Mouse (Mus musculus) hindbrain, embryonic 14.5 days (tissue): ENCODE measurements around the gene Gm609. TPM values are rescaled to one million over a fixed set of nuclear protein-coding genes. Genes with fewer than 3 reads are reported as not detected.
"Not testable (repeated sequence)": the region's sequence is repeated elsewhere in the genome, so short reads cannot be mapped to it uniquely, and the experiment has no call there.

Source experiments
- ATAC-seq: fragments of 200-750 bp; cut with Nextera tagmentation; 2 replicates; pipeline ENCODE4 v1.8.0; 2017; ENCODE audit warnings: moderate number of reproducible peaks, mild to moderate bottlenecking, moderate TSS enrichment, moderate library complexity; ENCODE audit not compliant: low FRiP score
- DNase-seq: peaks from one replicate; pipeline ENCODE4 v3.0.0-alpha.2; 2015; ENCODE audit warnings: low spot score
- H3K27ac ChIP-seq: fragments of 300-500 bp; sonication (generic); 2 replicates; pipeline ENCODE4 v1.5.1; 2014; ENCODE audit warnings: mild to moderate bottlenecking, moderate library complexity
- H3K27me3 ChIP-seq: fragments of 300-500 bp; sonication (generic); 2 replicates; pipeline ENCODE4 v1.6.1; 2014; ENCODE audit warnings: mild to moderate bottlenecking, low read length, mixed read lengths; ENCODE audit not compliant: control insufficient read depth, insufficient read depth
- H3K36me3 ChIP-seq: fragments of 300-500 bp; sonication (generic); replicated peaks from 2 replicates; pipeline ENCODE4 v1.6.1; 2014; ENCODE audit not compliant: control insufficient read depth, insufficient read depth
- H3K4me1 ChIP-seq: fragments of 300-500 bp; sonication (generic); replicated peaks from 2 replicates; pipeline ENCODE4 v1.6.1; 2014; ENCODE audit warnings: antibody characterized with exemption, low read length, mixed read lengths; ENCODE audit not compliant: control insufficient read depth, insufficient read depth
- H3K4me2 ChIP-seq: fragments of 300-500 bp; sonication (generic); replicated peaks from 2 replicates; pipeline ENCODE4 v1.6.1; 2014; ENCODE audit warnings: mild to moderate bottlenecking, moderate library complexity
- H3K4me3 ChIP-seq: fragments of 300-500 bp; sonication (generic); replicated peaks from 2 replicates; pipeline ENCODE4 v1.5.1; 2014; ENCODE audit warnings: mild to moderate bottlenecking, low read length
- H3K9ac ChIP-seq: fragments of 300-500 bp; sonication (generic); 2 replicates; pipeline ENCODE4 v1.6.1; 2014
- H3K9me3 ChIP-seq: fragments of 300-500 bp; sonication (generic); 2 replicates; pipeline ENCODE4 v1.6.1; 2016; ENCODE audit warnings: low read length; ENCODE audit not compliant: control insufficient read depth
- WGBS: fragments of 180-500 bp; shearing (Covaris S2); extraction: QIAGEN DNeasy Blood & Tissue Kit; methylation state at CpG from one replicate; pipeline ENCODE4 v1.1.7; 2014; 5-methylcytosine and 5-hydroxymethylcytosine counted together
- polyA plus RNA-seq: library from polyadenylated mRNA; unstranded; fragments of >200 nt; fragmentation: Nextera tagmentation; extraction: Ambion mirVana; gene quantifications from 2 replicates; pipeline ENCODE4 v1.2.1, GENCODE M21; 2014

The Gm609 gene
- polyA plus RNA-seq, 1 experiment from 2014 or later, result not detected

DNA sequence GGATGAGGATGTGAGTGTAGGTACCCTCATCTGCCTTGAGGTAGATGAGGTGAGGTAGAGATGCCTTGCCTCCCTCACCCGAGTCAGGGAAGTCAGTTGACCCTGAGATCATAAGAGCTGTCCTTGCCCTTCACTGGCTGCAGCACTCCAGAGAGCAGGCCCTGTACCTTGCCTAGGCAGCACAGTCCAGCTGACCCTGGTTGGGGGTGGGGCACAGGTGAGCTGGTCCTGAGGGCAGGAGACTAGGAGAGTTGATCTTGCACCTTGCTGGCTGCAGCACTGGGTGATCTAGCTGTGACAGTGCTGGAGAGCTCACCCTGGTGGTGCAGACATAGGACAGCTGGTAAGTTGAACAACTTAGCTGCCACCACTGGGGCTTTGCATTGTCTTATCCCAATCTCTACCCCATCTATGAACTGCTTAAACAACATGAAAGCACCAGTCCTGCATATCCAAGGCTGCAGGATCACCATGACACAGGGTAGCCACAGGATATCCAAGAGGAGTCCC lies 55.5 kb downstream of the Gm609 start:
- WGBS, result 83% methylated on average over 1 of the region's 1 CpGs
- no peak overlapping the region for H3K4me3 ChIP-seq
- H3K9me3 ChIP-seq, result no peaks in the 10 kb centered on the region
- DNase-seq (no peak), ATAC-seq (peak; percentile 21; the same call in 1 of the 2 replicates)
- no peak overlapping the region for H3K27ac ChIP-seq
- H3K36me3 ChIP-seq, result no peaks in the 10 kb centered on the region
- H3K4me1 ChIP-seq, result no peaks in the 10 kb centered on the region
- H3K4me2 ChIP-seq, result no peak overlapping the region
- no peaks in the 10 kb centered on the region for H3K27me3 ChIP-seq
- H3K9ac ChIP-seq, result no peak overlapping the region

DNA sequence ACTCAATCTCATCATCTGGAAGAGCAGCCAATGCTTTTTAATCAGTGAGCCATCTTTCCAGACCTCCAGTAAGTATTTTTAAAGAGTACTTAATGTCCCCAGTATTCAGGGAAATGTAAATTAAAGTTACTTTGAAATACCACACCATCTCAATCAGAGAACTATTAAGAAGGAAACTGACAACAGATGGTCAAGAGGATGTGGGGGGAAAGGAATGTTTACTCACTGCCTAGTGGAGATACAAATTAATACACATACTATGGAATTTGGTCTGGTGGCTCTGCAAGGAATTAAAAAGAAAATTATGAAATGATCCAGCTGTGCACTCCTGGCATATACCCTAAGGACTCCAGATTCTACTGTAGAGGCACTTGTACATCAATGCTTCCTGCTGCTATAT lies 57.2 kb downstream of the Gm609 start:
- ATAC-seq, result no peak
- H3K9ac ChIP-seq, result no peak overlapping the region
- no peaks in the 10 kb centered on the region for H3K4me1 ChIP-seq
- no peak for DNase-seq
- H3K9me3 ChIP-seq, result no peaks in the 10 kb centered on the region
- no peak overlapping the region for H3K4me2 ChIP-seq
- H3K4me3 ChIP-seq, result no peak overlapping the region
- no peaks in the 10 kb centered on the region for H3K36me3 ChIP-seq
- H3K27ac ChIP-seq, result no peak overlapping the region
- no peaks in the 10 kb centered on the region for H3K27me3 ChIP-seq

DNA sequence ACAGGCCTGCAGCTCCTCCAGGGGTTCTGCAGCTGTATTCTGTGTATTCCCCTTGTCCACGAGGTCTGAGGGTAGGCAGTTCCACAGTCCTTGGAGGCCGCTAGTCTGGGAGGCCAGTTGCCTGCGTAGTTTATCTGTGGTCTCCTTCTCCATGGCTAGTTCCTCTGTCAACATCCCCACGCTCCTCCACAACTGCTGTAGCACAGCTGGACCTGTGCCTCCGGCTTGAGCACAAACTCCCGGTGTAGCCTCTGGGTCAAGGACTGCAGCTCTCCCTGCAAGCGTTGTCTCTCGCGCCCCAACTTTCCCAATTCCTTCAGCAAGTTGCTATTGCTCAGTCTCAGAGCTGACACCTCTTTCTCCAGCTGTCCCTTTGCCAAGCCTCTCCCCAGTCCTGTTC lies 65.1 kb downstream of the Gm609 start:
- no peak overlapping the region for H3K27ac ChIP-seq
- no peaks in the 10 kb centered on the region for H3K9me3 ChIP-seq
- H3K9ac ChIP-seq, result no peak overlapping the region
- no peaks in the 10 kb centered on the region for H3K4me1 ChIP-seq
- no peak overlapping the region for H3K4me2 ChIP-seq
- DNase-seq (no peak), ATAC-seq (no peak)
- 93% methylated on average over 9 of the region's 9 CpGs for WGBS
- H3K27me3 ChIP-seq, result no peaks in the 10 kb centered on the region
- no peak overlapping the region for H3K4me3 ChIP-seq
- H3K36me3 ChIP-seq, result no peaks in the 10 kb centered on the region

- DNase-seq, result no peak
- no peaks in the 10 kb centered on the region for H3K27me3 ChIP-seq
- no peak overlapping the region for H3K4me2 ChIP-seq
- no peak overlapping the region for H3K27ac ChIP-seq
- H3K36me3 ChIP-seq, result no peaks in the 10 kb centered on the region
- no peaks in the 10 kb centered on the region for H3K9me3 ChIP-seq
- no peak overlapping the region for H3K9ac ChIP-seq
- H3K4me1 ChIP-seq, result no peaks in the 10 kb centered on the region
- no peak for ATAC-seq
- H3K4me3 ChIP-seq, result no peak overlapping the region
Measured at GRCm38 (mm10) chr16:45413497-45413896, 79.3 kb downstream of the Gm609 start.

DNA sequence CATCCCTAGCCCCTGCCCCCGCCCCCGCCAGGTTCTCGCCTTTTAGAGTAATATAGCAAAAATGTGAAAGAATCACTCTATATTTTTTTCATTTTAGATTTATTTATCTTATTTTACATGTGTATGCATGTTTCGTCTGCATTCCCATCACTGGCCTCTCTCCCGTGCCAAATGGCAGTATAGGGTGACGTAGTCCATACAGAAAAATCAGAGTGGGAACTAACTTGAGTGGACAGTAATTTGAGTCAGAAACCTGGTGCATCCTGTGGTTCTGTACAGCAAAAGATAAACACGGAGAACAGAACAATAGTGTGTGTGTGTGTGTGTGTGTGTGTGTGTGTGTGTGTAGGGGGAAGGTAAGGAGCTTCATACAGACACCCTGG lies 83.7 kb downstream of the Gm609 start:
- H3K4me2 ChIP-seq, result peak overlapping the region; percentile 63
- H3K4me1 ChIP-seq, result peaks cover 14% of the 10 kb centered on the region; the same call in 1 of the 2 replicates
- not testable (repeated sequence) for DNase-seq, H3K9me3 ChIP-seq, H3K27me3 ChIP-seq, H3K36me3 ChIP-seq
- peak overlapping the region; percentile 81 for H3K9ac ChIP-seq
- ATAC-seq, result peak; percentile 62
- 33% methylated on average over 7 of the region's 7 CpGs for WGBS
- peak overlapping the region; percentile 94 for H3K27ac ChIP-seq
- peak overlapping the region; percentile 58 for H3K4me3 ChIP-seq

DNA sequence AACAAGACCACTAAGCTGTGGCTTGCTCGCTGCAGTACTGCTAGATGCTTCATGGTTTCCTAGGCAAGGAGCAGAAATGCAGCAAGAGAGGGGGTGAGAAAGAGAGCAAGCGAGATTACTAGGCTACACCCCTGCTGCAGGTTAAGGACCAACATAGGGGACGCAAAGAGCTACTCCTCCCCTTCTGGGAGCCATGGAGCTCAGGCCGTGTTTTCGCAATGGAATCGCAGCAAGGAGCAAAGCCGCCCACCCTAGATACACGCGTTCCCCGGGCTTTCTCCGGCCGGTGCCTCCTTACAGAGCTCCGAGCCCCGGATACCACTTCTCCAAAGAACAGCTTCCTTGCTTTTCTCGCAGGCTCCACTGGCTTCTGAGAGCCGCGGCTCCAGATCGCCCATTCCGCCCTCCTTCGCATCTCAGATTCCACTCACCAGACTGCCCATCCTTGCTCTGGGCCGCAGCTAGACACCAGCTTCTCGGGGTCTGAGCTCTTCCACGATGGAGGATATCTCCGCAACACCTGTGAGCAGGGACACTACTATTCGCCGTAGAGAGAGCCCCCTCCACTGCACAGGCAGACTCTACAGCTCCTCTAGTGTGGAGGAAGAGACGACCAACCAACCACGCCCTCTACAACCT lies 84.2 kb downstream of the Gm609 start, which contains the start of gene Cd200:
Gene Cd200, minus strand, starts transcription at position 629 of the 639 bp plus-strand sequence.
- peak within 1 kb of the TSS; percentile 58 for H3K4me3 ChIP-seq
- peaks cover 14% of the 10 kb centered on the region; the same call in 1 of the 2 replicates for H3K4me1 ChIP-seq
- no peaks in the 10 kb centered on the region for H3K9me3 ChIP-seq
- peak within 1 kb of the TSS; percentile 94 for H3K27ac ChIP-seq
- DNase-seq (peak; percentile 74), ATAC-seq (peak; percentile 97)
- H3K36me3 ChIP-seq, result no peaks in the 10 kb centered on the region
- H3K4me2 ChIP-seq, result peak within 1 kb of the TSS; percentile 63
- peak within 1 kb of the TSS; percentile 81 for H3K9ac ChIP-seq
- no peaks in the 10 kb centered on the region for H3K27me3 ChIP-seq
- 0% methylated on average over 28 of the region's 28 CpGs for WGBS

GRCm38 (mm10) chr16:45407645-45408400 lies 84.9 kb downstream of the Gm609 start:
- Histone ChIP-seq H3K36me3 (peaks cover 3% of the 10 kb centered on the region), H3K4me2 (peak overlapping the region; percentile 63), H3K27me3 (no peaks in the 10 kb centered on the region), H3K4me1 (peaks cover 18% of the 10 kb centered on the region; the same call in 1 of the 2 replicates), H3K27ac (peak overlapping the region; percentile 94), H3K4me3 (peak overlapping the region; percentile 58), H3K9me3 (no peaks in the 10 kb centered on the region), H3K9ac (peak overlapping the region; percentile 81)
- peak; percentile 62 for DNase-seq
- 26% methylated on average over 9 of the region's 9 CpGs for WGBS
- ATAC-seq, result no peak

DNA sequence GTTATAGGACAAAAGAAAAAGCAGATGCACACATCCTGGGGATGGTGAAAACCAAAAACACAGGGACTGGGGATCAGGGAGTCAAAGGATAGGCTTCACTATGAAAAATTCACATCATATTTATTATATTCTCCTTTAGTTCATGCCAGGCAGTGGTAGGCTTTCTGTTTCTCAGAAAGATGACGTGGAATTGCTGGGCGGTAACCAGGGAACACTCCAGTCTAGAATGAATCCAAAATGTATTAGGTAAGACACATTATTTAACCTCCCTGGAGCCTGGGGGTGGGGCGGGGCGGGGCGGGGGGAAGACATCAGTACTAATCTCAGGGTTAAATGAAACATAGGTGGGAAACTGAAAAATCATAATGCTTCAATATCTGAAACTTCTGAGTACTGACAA lies 85.7 kb downstream of the Gm609 start:
- Histone ChIP-seq H3K36me3 (peaks cover 6% of the 10 kb centered on the region), H3K27me3 (no peaks in the 10 kb centered on the region)
- DNase-seq, result no peak

GRCm38 (mm10) chr16:45402951-45403350 lies 89.8 kb downstream of the Gm609 start:
- H3K4me1 ChIP-seq, result peaks cover 18% of the 10 kb centered on the region; the same call in 1 of the 2 replicates
- no peak overlapping the region for H3K4me3 ChIP-seq
- ATAC-seq (no peak), DNase-seq (no peak)
- no peak overlapping the region for H3K27ac ChIP-seq
- no peaks in the 10 kb centered on the region for H3K27me3 ChIP-seq
- no peak overlapping the region for H3K9ac ChIP-seq
- 76% methylated on average over 2 of the region's 2 CpGs for WGBS
- no peaks in the 10 kb centered on the region for H3K9me3 ChIP-seq
- H3K36me3 ChIP-seq, result peaks cover 20% of the 10 kb centered on the region
- H3K4me2 ChIP-seq, result no peak overlapping the region

More for the DNA sequence above, 85.7 kb downstream of the Gm609 start:
- Histone ChIP-seq H3K9ac (peak overlapping the region; percentile 81), H3K4me1 (peaks cover 18% of the 10 kb centered on the region; the same call in 1 of the 2 replicates), H3K4me2 (peak overlapping the region; percentile 63), H3K4me3 (peak overlapping the region; percentile 58), H3K9me3 (no peaks in the 10 kb centered on the region), H3K27ac (peak overlapping the region; percentile 94)
- ATAC-seq, result no peak
- WGBS, result 76% methylated on average over 5 of the region's 5 CpGs
